Mouse (Mus musculus) B cell, adult 2 months (primary cell): ENCODE measurements around the gene Pamr1.
A peak's percentile ranks its signal among the peaks of the same experiment; 100 is the strongest.

ENCODE experiments used
- DNase-seq, 2 experiments: peaks; one replicate each; pipeline ENCODE4 v3.0.0; 2022

Pamr1 gene

GRCm38 (mm10) chr2:102600516-102600915 is 50.7 kb downstream of the Pamr1 start:
- DNase-seq = no peak

DNA sequence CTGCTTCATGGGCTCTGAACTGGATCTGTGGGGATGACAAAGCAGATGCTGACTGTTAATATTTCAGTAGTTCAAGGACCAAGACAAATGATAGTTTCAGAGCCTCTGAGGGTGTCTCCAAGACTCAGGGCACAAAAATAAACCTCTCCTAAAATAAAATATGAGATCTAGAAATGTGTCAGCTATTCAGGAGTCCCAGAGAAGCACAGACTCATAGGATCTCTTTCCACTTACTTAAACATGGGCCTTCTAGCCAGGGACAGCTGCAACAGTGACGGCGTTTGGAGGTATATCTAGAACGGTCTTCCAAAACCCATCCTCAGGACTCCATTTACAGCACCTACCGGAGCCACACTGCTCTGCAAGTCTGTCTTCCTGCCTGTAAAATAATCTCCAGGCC is 60.7 kb downstream of the Pamr1 start:
- DNase-seq = no peak

GRCm38 (mm10) chr2:102616637-102617036 is 66.8 kb downstream of the Pamr1 start:
- DNase-seq = no peak

DNA sequence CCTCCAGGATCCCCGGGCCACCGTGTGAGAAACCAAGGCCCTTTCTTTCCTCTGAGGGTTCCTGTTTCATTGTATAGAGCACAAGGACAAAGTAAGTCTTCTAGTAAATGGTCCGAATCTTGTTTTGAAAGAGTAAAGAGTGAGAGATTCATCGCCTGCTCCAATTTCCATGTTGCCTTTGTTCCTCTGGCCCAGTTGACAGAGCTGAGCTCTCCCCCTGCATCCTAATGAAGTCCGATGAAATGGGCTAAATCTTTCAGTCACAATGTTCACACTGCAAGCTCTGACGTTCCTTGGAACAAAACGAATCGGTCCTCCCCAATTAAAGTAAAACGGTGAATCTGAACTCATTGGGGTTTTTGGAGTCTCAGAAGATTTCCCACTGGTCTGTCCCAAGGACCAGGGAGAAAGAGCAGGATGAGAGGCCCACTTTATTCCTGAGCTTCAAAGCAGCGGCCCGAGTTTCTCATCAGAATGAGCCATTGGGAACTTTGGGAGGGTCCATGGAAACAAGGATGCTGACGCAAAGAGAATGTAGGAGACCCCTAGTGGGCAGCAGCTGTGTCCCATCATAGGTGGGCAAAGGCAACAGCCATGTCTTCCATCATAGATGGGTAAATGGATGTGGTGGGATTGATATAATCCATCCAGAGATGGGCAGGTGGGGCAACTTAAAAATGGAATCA is 71.1 kb downstream of the Pamr1 start:
- DNase-seq = no peak

- no peak for DNase-seq
Measured at GRCm38 (mm10) chr2:102622176-102622575, 72.4 kb downstream of the Pamr1 start.

- no peak for DNase-seq
Measured at GRCm38 (mm10) chr2:102622943-102623342, 73.1 kb downstream of the Pamr1 start.

DNA sequence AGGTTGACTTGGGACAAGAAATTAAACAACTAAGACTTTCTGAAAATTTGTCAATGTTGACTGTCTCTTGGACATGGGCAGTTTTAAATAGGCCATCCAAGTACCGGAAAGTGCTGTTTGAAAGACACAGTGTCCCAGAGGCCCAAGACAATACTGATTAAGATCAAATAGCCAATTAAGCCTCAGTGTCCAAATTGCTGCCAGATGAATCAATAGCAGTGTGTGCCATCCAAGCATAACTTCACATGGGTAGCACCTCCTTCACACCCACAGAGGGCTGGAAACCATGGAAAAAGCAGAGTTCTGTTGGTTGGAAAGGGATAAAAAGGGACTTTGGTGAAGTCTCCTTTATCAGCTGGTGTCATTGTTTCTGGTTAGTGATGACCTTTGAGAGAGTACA is 74.7 kb downstream of the Pamr1 start:
- no peak for DNase-seq

- DNase-seq = no peak
Measured at GRCm38 (mm10) chr2:102632361-102632760, 82.5 kb downstream of the Pamr1 start.

DNA sequence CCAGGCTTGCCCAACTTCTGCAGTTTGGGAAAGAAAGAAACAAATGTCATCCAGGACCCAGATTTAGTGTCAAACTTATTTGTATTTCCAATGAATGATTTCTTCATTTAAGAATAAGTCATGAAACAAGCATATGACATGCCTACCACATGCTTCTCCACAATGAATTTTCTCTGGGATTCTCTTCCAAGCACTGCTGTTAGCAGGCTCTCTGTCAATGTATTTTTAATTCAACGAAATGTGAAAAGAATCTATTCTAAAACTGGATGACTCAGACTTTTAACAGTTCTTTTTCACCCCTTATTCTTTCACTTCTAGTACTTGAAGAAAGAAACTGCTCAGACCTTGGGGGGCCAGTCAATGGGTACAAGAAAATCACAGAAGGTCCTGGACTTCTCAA is 84.2 kb downstream of the Pamr1 start:
- DNase-seq = no peak

DNA sequence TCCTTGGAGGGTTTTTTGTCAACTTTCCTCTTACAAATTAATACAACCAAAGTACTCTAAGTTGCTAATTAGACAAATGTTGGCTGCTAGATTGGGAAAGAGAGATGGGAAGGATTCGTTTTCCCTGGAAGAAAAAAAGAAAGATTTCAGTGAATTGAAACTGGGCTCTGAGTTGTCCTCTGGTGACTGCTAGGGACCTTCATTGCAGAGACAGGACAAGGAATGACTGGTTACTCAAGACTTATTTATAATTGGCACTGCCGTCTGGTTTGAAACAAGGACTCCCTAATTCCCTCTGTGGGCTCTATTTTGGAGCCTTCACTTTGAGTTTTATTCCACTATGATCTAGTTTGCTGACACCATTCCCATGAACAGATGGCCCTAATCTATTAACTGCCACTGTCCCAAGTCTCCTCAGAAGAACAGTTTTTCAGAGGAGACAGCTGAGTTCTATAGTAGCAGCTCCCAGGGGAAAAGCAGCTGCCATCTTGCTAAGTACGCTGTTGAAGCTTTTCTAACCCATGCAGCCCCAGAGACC is 85.8 kb downstream of the Pamr1 start:
- DNase-seq = no peak

DNA sequence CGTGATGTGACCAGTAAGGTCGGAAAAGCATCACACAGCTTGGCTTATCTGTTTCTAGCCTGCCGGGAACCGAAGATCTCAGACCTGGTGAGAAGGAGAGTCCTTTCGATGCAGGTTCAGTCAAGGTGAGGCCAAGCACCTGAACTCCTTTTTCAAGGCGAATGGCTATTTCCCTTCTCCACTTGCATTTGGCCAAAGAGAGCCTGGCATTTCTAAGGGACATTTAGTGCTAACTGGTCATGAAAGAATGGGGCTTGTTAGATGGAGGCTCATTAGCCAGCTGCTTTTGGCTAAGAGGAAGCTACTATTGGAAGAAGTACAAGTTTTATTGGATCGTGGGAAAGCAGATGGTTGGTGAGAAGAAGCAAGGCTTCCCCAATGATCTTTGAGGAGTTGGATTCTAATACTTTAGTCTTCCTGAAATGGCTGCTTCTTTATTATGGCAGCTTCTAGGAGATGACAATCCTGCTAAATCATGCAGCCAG is 86.3 kb downstream of the Pamr1 start:
- no peak for DNase-seq

- peak; percentile 20 to 28 for DNase-seq
Measured at GRCm38 (mm10) chr2:102638140-102638539, 88.3 kb downstream of the Pamr1 start.

DNA sequence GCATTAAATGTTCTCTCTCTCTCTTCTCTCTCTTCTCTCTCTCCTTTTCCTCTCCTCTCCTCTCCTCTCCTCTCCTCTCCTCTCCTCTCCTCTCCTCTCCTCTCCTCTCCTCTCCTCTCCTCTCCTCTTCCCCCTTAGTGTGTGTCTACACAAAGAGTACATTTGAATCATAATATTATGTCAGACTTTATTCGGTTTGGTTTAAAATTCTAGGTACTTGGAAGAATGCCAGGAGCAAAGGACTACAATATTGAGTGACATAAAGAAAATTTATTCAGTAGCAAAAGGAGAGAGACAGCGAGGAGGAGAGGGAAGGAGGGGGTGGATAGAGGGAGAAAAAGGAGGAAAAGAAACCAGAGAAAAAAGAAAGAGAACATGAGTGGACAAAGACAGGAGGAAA is 88.9 kb downstream of the Pamr1 start:
- DNase-seq = no peak

GRCm38 (mm10) chr2:102648845-102649500 is 99.2 kb downstream of the Pamr1 start:
- DNase-seq = no peak

DNA sequence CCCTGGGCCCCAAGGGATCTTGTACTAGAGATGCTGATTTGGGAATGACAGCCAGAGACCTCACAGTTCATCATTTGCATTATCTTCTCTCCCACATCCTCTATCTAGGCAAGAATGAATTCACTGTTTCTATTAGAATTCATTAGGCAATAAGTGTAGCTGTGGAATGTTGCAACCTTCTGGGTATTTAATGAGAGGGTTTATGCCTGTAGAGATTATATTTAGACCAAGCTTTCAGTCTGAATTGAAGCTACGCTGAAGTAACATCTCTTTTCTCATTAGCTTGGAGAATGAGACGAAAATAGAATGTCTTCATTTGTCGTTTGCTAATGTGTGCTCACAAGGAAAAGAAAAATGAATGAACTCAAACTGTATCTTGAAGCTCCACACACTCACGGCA is 100.5 kb downstream of the Pamr1 start:
- no peak for DNase-seq

DNA sequence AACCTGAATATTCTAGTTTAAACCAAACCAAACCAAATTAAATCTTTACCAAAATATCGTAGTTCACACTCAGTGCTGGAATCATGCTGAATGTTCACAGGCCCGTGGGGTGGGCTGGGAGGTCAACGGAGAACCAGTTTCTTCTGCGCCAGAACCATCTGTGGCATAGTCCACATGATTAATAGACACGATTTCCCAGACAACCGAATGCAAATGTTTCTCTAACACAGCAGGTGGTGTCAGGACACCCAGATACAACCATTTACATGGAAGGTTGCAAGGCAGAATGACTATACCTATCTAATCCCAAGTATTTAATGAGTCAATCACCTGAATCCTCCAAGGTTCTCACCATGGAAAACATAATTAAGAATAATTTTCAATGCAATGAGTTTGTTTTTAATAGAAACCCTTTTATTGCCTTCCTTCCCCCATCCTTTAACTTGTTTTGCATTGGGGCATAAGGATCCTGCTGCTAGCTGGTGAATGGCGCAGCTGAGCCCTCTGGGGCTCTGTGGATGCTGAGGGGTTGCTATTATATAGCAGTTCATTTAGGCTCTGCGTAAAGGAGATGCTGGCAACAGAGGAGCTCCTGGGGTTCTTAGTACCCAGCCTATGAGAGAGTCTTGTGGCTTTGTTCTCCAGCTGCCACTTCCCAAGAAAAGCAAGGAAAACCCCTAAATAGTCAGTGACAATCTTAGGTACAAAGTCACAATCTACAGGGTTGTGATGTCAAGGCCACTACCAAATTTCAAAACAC is 106.3 kb downstream of the Pamr1 start:
- no peak for DNase-seq

GRCm38 (mm10) chr2:102657726-102658125 is 107.9 kb downstream of the Pamr1 start:
- DNase-seq = no peak

GRCm38 (mm10) chr2:102658163-102658660 is 108.4 kb downstream of the Pamr1 start, which contains the start of gene Slc1a2:
Slc1a2 (plus strand) TSS chr2:102658659.
- DNase-seq = no peak

DNA sequence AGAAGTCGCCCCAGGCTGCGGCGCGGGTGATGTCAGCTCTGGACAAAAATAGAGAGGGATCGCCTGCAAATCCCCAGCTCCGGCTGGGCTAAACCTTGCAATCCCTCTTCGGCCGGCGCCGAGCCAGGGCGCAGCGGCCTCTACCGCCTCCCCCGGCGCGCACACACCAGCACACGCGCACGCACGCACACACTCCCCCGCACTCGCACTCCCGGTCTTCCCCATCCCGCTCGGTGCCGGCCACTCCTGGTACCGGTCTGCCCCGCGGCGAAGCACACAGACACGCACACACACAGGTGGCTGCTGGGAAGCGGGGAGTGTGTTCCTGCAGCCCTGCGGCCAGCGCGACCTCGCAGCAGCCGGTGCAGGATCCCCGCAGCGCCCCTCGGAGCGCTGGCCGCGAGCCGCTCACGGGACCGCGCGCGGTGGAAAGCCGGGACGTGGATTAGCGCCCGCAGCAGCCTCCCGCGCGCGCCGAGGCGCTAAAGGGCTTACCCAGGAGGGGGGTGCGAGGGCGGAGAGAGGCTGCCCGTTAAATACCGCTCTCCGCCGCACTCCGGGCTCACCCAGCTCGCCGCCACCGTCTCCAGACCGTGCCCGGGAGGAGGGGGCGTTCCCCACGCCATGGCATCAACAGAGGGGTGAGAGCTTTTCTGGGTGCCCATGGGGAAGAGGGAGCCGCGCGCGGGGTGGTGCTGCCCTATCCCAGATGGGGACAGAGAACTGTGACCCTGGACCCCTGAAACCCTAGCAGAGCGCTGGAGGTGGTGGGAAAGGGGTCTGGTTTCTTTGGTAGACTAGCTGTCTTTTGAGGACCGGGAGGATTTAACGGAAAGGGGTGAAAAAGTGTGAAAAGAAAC is 109.1 kb downstream of the Pamr1 start:
- no peak for DNase-seq

DNA sequence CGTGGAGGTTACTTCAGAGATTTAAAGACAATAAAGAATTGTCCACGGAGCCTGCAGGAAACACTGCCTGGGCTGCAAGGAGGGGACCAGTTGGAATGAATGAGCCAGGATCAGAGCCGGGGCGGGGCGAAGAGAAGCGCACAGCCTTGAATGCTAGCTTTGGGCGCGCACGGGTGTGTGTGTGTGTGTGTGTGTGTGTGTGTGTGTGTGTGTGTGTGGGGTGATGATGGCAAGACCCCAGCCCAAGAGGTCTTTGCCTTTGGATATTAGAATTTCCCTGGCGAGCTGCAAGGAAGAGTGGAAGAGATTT is 109.7 kb downstream of the Pamr1 start:
- no peak for DNase-seq

DNA sequence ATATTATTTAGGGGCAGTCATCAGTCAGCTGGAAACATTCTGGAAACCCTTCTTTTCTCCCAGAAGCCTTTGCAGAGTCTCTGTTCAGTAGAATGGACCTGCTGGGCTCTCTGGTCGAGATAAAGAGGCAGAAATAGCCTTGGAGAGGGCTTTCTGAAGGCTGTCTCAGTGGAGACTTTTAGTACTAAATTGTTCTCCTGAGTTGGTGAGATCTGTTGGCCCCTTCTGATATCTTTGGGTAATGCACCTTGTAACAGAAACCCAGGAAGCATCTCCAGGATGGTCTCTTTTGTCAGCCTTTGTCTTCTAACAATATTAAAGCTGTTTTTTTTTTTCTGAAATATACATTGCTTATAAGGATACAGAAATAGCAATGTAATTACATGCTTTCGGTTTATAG is 111.2 kb downstream of the Pamr1 start:
- no peak for DNase-seq

DNA sequence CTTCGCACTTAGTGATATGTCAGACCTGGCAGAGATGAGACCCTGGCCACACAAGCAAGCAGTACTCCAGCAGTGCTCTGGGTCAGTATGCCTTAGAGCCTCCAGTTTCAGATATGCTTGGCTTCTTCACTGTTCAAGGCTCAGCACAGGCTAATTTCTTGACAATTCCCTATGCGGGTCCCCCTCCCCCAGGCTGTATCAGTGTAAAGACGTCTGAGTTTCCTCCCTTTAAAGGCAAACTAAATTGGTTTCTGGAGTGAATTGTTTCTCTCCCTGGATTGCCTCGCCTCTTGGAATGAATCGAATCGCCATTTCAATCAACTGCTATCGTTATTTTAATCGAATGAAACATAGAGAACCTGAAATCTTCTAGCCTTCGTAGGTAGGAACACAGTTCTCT is 113.1 kb downstream of the Pamr1 start:
- no peak for DNase-seq

DNA sequence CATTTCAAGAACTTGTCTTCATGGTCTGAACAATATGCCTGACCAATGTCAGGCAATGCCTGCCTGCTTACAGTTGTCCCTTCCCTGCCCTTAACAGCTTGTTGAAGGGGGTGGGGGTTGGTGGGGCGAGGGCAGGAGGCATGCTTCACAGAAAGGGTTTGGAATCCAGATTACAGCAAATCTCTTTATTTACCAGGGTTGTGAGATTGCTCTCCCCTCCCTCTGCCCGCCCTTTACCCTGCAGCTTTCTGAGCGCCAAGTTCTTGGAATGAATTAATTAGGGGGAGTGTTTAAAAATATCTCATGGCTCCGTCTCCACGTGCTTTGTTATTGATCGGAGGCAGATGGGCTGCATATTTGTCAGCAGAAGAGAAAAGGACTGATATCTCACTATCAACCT is 113.5 kb downstream of the Pamr1 start:
- no peak for DNase-seq
